Mouse (Mus musculus): Measurements from ENCODE around the gene Frmd4b.

- no peak for TF ChIP-seq ZC3H11A (IDR thresholded peaks at IDR 0.05; ENCODE audit: borderline replicate concordance, low read depth, low read length)
- no peak for TF ChIP-seq ZNF384 (IDR thresholded peaks at IDR 0.05; ENCODE audit: low read depth, low read length)
Measured at GRCm38 (mm10) chr6:97566746-97567145, 50.6 kb downstream of the Frmd4b start.
